Mouse (Mus musculus) hindbrain, embryonic 16.5 days (tissue): ENCODE results near the gene Tdrd9. TPM values are rescaled to one million over a fixed set of nuclear protein-coding genes. Genes with fewer than 3 reads are reported as not detected.

Source experiments
- ATAC-seq: fragments of 200-750 bp; cut with Nextera tagmentation; 2 replicates; pipeline ENCODE4 v1.8.0; 2017; ENCODE audit warnings: moderate TSS enrichment, moderate library complexity
- H3K27ac ChIP-seq: fragments of 300-500 bp; sonication (generic); 2 replicates; pipeline ENCODE4 v1.5.1; 2014; ENCODE audit warnings: low read depth, mild to moderate bottlenecking, control low read depth, low read length, moderate library complexity
- H3K27me3 ChIP-seq: fragments of 300-500 bp; sonication (generic); replicated peaks from 2 replicates; pipeline ENCODE4 v1.6.1; 2014; ENCODE audit warnings: low read length; ENCODE audit not compliant: control insufficient read depth, insufficient read depth
- H3K36me3 ChIP-seq: fragments of 300-500 bp; sonication (generic); 2 replicates; pipeline ENCODE4 v1.6.1; 2014; ENCODE audit warnings: mild to moderate bottlenecking, low read length, moderate library complexity, mixed read lengths; ENCODE audit not compliant: control insufficient read depth, insufficient read depth
- H3K4me1 ChIP-seq: fragments of 300-500 bp; sonication (generic); 2 replicates; pipeline ENCODE4 v1.6.1; 2014; ENCODE audit warnings: low read depth, low read length; ENCODE audit not compliant: control insufficient read depth, insufficient read depth
- H3K4me2 ChIP-seq: fragments of 300-500 bp; sonication (generic); 2 replicates; pipeline ENCODE4 v1.6.1; 2014; ENCODE audit warnings: mild to moderate bottlenecking, low read length, control low read depth, moderate library complexity
- H3K4me3 ChIP-seq: fragments of 300-500 bp; sonication (generic); 2 replicates; pipeline ENCODE4 v1.5.1; 2014; ENCODE audit warnings: mild to moderate bottlenecking, low read length, control low read depth, moderate library complexity
- H3K9ac ChIP-seq: fragments of 300-500 bp; sonication (generic); 2 replicates; pipeline ENCODE4 v1.6.1; 2014; ENCODE audit warnings: low read depth, mild to moderate bottlenecking, control low read depth, low read length, moderate library complexity
- H3K9me3 ChIP-seq: fragments of 300-500 bp; sonication (generic); 2 replicates; pipeline ENCODE4 v1.6.1; 2014; ENCODE audit warnings: mild to moderate bottlenecking, low read length, moderate library complexity; ENCODE audit not compliant: control insufficient read depth
- WGBS: fragments of 180-500 bp; shearing (Covaris S2); extraction: QIAGEN DNeasy Blood & Tissue Kit; methylation state at CpG from one replicate; pipeline ENCODE4 v1.1.7; 2014; 5-methylcytosine and 5-hydroxymethylcytosine counted together
- polyA plus RNA-seq: library from polyadenylated mRNA; unstranded; fragments of >200 nt; fragmentation: Nextera tagmentation; extraction: Ambion mirVana; gene quantifications from 2 replicates; pipeline ENCODE4 v1.2.1, GENCODE M21; 2015

The Tdrd9 gene
- polyA plus RNA-seq, 1 experiment from 2014 or later = 0.24 TPM

GRCm38 (mm10) chr12:112086726-112087125 lies 115.4 kb downstream of the Tdrd9 start:
- Histone ChIP-seq H3K4me3 (no peak overlapping the region), H3K9me3 (no peaks in the 10 kb centered on the region), H3K27me3 (0 out of 2 replicates have a peak, but pooled peaks cover under 1% of the 10 kb centered on the region), H3K4me2 (no peak overlapping the region), H3K27ac (no peak overlapping the region), H3K4me1 (peaks cover 3% of the 10 kb centered on the region; the same call in 1 of the 2 replicates), H3K36me3 (no peaks in the 10 kb centered on the region), H3K9ac (no peak overlapping the region)
- ATAC-seq = no peak
- WGBS = 52% methylated on average over 6 of the region's 6 CpGs

- H3K4me3 ChIP-seq = no peak overlapping the region
- H3K36me3 ChIP-seq = no peaks in the 10 kb centered on the region
- peaks cover 3% of the 10 kb centered on the region; the same call in 1 of the 2 replicates for H3K4me1 ChIP-seq
- no peak overlapping the region for H3K4me2 ChIP-seq
- H3K27me3 ChIP-seq = 0 out of 2 replicates have a peak, but pooled peaks cover 2% of the 10 kb centered on the region
- no peak overlapping the region for H3K9ac ChIP-seq
- H3K27ac ChIP-seq = no peak overlapping the region
- 64% methylated on average over 12 of the region's 12 CpGs for WGBS
- H3K9me3 ChIP-seq = no peaks in the 10 kb centered on the region
- ATAC-seq = no peak
Observed at GRCm38 (mm10) chr12:112088609-112089324, 117.4 kb downstream of the Tdrd9 start.

GRCm38 (mm10) chr12:112091054-112091453 lies 119.7 kb downstream of the Tdrd9 start:
- peaks cover 3% of the 10 kb centered on the region; the same call in 1 of the 2 replicates for H3K4me1 ChIP-seq
- H3K4me3 ChIP-seq = no peak overlapping the region
- ATAC-seq = peak; percentile 88
- peak overlapping the region; percentile 48 for H3K9ac ChIP-seq
- no peaks in the 10 kb centered on the region for H3K9me3 ChIP-seq
- 0 out of 2 replicates have a peak, but pooled peaks cover 2% of the 10 kb centered on the region for H3K27me3 ChIP-seq
- 7% methylated on average over 12 of the region's 12 CpGs for WGBS
- H3K4me2 ChIP-seq = peak overlapping the region; percentile 43
- H3K27ac ChIP-seq = no peak overlapping the region
- no peaks in the 10 kb centered on the region for H3K36me3 ChIP-seq

- H3K27me3 ChIP-seq = 0 out of 2 replicates have a peak, but pooled peaks cover 2% of the 10 kb centered on the region
- H3K9ac ChIP-seq = no peak overlapping the region
- no peak overlapping the region for H3K4me3 ChIP-seq
- no peak overlapping the region for H3K4me2 ChIP-seq
- H3K36me3 ChIP-seq = no peaks in the 10 kb centered on the region
- no peak for ATAC-seq
- peaks cover 3% of the 10 kb centered on the region; the same call in 1 of the 2 replicates for H3K4me1 ChIP-seq
- 89% methylated on average over 8 of the region's 8 CpGs for WGBS
- no peaks in the 10 kb centered on the region for H3K9me3 ChIP-seq
- no peak overlapping the region for H3K27ac ChIP-seq
Observed at GRCm38 (mm10) chr12:112094261-112094880, 123.0 kb downstream of the Tdrd9 start.

- Histone ChIP-seq H3K4me2 (no peak overlapping the region), H3K9me3 (no peaks in the 10 kb centered on the region), H3K36me3 (no peaks in the 10 kb centered on the region), H3K4me1 (no peaks in the 10 kb centered on the region), H3K27me3 (0 out of 2 replicates have a peak, but pooled peaks cover 2% of the 10 kb centered on the region), H3K4me3 (no peak overlapping the region), H3K9ac (no peak overlapping the region), H3K27ac (no peak overlapping the region)
- WGBS = 70% methylated on average over 13 of the region's 13 CpGs
- no peak for ATAC-seq
Observed at GRCm38 (mm10) chr12:112096051-112096732, 124.8 kb downstream of the Tdrd9 start.

GRCm38 (mm10) chr12:112096733-112097117 lies 125.4 kb downstream of the Tdrd9 start:
- Histone ChIP-seq H3K9me3 (no peaks in the 10 kb centered on the region), H3K27me3 (peaks cover 1% of the 10 kb centered on the region; the same call in 1 of the 2 replicates), H3K9ac (no peak overlapping the region), H3K4me1 (no peaks in the 10 kb centered on the region), H3K36me3 (no peaks in the 10 kb centered on the region), H3K4me2 (no peak overlapping the region), H3K4me3 (no peak overlapping the region), H3K27ac (no peak overlapping the region)
- ATAC-seq = no peak
- 71% methylated on average over 6 of the region's 8 CpGs for WGBS

- no peak overlapping the region for H3K4me2 ChIP-seq
- WGBS = 46% methylated on average over 4 of the region's 4 CpGs
- ATAC-seq = no peak
- H3K36me3 ChIP-seq = no peaks in the 10 kb centered on the region
- no peak overlapping the region for H3K9ac ChIP-seq
- H3K4me1 ChIP-seq = no peaks in the 10 kb centered on the region
- no peak overlapping the region for H3K27ac ChIP-seq
- no peaks in the 10 kb centered on the region; the same call in 1 of the 2 replicates for H3K27me3 ChIP-seq
- no peak overlapping the region for H3K4me3 ChIP-seq
- H3K9me3 ChIP-seq = no peaks in the 10 kb centered on the region
Observed at GRCm38 (mm10) chr12:112100106-112100505, 128.7 kb downstream of the Tdrd9 start.

- 53% methylated on average over 4 of the region's 4 CpGs for WGBS
- no peaks in the 10 kb centered on the region; the same call in 1 of the 2 replicates for H3K27me3 ChIP-seq
- ATAC-seq = no peak
- H3K27ac ChIP-seq = no peak overlapping the region
- no peaks in the 10 kb centered on the region for H3K36me3 ChIP-seq
- no peaks in the 10 kb centered on the region for H3K9me3 ChIP-seq
- H3K4me3 ChIP-seq = no peak overlapping the region
- no peak overlapping the region for H3K4me2 ChIP-seq
- H3K4me1 ChIP-seq = no peaks in the 10 kb centered on the region
- no peak overlapping the region for H3K9ac ChIP-seq
Observed at GRCm38 (mm10) chr12:112101045-112101444, 129.7 kb downstream of the Tdrd9 start.

GRCm38 (mm10) chr12:112103179-112103578 lies 131.8 kb downstream of the Tdrd9 start:
- Histone ChIP-seq H3K9ac (no peak overlapping the region), H3K4me1 (no peaks in the 10 kb centered on the region; the same call in 1 of the 2 replicates), H3K27me3 (peaks cover 4% of the 10 kb centered on the region), H3K4me2 (no peak overlapping the region), H3K27ac (no peak overlapping the region), H3K9me3 (no peaks in the 10 kb centered on the region), H3K4me3 (no peak overlapping the region), H3K36me3 (no peaks in the 10 kb centered on the region)
- ATAC-seq = no peak
- WGBS = 85% methylated on average over 5 of the region's 5 CpGs
